Mouse (Mus musculus): ENCODE measurements around the gene Ctc1. TPM values are rescaled to one million over a fixed set of nuclear protein-coding genes. Genes with fewer than 3 reads are reported as not detected.
"Not testable (repeated sequence)": the region's sequence is repeated elsewhere in the genome, so short reads cannot be mapped to it uniquely, and the experiment has no call there.

Ctc1 gene
- polyA plus RNA-seq, 1 experiment from 2014 or later: 76.0 TPM

DNA sequence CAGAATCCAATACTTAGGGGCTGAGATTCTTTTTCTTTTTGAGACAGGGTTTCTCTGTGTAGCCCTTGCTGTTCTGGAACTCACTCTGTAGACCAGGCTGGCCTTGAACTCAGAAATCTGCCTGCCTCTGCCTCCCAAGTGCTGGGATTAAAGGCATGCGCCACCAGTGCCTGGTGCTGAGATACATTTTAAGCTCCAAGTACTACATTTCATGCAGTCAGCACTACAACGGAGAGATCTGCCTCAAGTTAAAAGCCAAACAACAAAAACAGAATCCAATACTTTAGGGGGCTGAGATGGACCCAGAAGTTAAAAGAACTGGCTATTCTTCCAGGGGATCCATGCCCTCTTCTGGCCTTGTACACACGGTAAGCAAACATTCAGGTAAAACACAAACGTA lies 12.9 kb upstream of the Ctc1 start:
- not testable (repeated sequence) for DNase-seq (ENCODE audit: low spot score); H3K27ac ChIP-seq (ENCODE audit: low read depth, low read length); ATAC-seq (ENCODE audit: insufficient read depth, low FRiP score, low TSS enrichment); H3K4me1 ChIP-seq (ENCODE audit: control insufficient read depth, insufficient read depth, low read length); H3K9me3 ChIP-seq (ENCODE audit: control insufficient read depth, low read length); H3K4me2 ChIP-seq (ENCODE audit: low read depth); H3K9ac ChIP-seq (ENCODE audit: low read length); H3K27me3 ChIP-seq (ENCODE audit: control insufficient read depth, insufficient read depth, low read length); H3K4me3 ChIP-seq (ENCODE audit: low read depth, low read length)
- WGBS: 93% methylated on average over 4 of the region's 4 CpGs
- peaks cover 19% of the 10 kb centered on the region for H3K36me3 ChIP-seq (ENCODE audit: control insufficient read depth, insufficient read depth, low read length)

DNA sequence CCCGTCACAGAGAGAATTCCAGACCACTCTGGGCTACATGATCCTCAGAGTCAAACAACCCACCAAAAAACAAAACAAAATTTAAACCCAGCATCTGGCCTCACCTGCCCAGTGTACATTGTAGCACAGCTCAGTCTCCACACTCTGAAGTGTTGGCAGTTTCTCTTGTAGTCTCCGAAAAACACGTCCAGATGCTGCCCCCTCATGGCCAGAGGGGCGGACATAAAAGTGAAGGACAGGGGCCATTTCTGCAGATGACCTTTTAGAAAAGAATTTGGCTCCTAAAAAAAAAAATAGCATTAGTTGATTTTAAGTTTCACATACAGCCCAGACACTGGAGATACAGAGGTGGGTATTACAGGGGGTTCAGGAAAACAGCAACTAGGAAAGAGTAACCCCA lies 12.1 kb upstream of the Ctc1 start:
- peaks cover 18% of the 10 kb centered on the region for H3K36me3 ChIP-seq (ENCODE audit: control insufficient read depth, insufficient read depth, low read length)
- no peak overlapping the region for H3K4me3 ChIP-seq (ENCODE audit: low read depth, low read length)
- no peak overlapping the region for H3K27ac ChIP-seq (ENCODE audit: low read depth, low read length)
- DNase-seq (ENCODE audit: low spot score) (no peak), ATAC-seq (ENCODE audit: insufficient read depth, low FRiP score, low TSS enrichment) (no peak)
- H3K9ac ChIP-seq (ENCODE audit: low read length): no peak overlapping the region
- no peaks in the 10 kb centered on the region for H3K9me3 ChIP-seq (ENCODE audit: control insufficient read depth, low read length)
- peaks cover 4% of the 10 kb centered on the region; the same call in 1 of the 2 replicates for H3K4me1 ChIP-seq (ENCODE audit: control insufficient read depth, insufficient read depth, low read length)
- 76% methylated on average over 4 of the region's 4 CpGs for WGBS
- H3K27me3 ChIP-seq (ENCODE audit: control insufficient read depth, insufficient read depth, low read length): no peaks in the 10 kb centered on the region
- no peak overlapping the region for H3K4me2 ChIP-seq (ENCODE audit: low read depth)

DNA sequence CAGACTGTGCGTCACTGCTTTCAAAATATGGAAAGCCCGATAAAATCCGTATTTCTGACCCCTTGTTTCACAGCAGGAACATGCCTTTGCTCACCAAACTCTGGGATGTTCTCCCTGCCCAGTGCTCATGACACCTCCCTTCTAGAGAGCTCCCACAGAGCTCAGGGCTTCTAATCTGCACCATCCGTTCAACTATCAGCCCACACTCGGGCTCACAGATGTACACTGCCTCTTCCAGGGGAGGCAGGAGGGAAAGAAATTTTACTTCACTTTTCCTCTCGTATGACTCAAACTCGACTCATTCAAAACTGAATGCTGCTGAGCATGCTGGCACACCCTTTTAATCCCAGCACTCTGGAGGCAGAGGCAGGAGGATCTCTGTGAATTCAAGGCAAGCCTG lies 10.5 kb upstream of the Ctc1 start:
- Histone ChIP-seq H3K4me3 (ENCODE audit: low read depth, low read length) (no peak overlapping the region), H3K9ac (ENCODE audit: low read length) (no peak overlapping the region), H3K27me3 (ENCODE audit: control insufficient read depth, insufficient read depth, low read length) (no peaks in the 10 kb centered on the region), H3K36me3 (ENCODE audit: control insufficient read depth, insufficient read depth, low read length) (peaks cover 12% of the 10 kb centered on the region), H3K4me1 (ENCODE audit: control insufficient read depth, insufficient read depth, low read length) (peaks cover 4% of the 10 kb centered on the region; the same call in 1 of the 2 replicates), H3K4me2 (ENCODE audit: low read depth) (no peak overlapping the region), H3K9me3 (ENCODE audit: control insufficient read depth, low read length) (no peaks in the 10 kb centered on the region), H3K27ac (ENCODE audit: low read depth, low read length) (no peak overlapping the region)
- 89% methylated on average over 7 of the region's 7 CpGs for WGBS
- no peak for ATAC-seq (ENCODE audit: insufficient read depth, low FRiP score, low TSS enrichment)
- DNase-seq (ENCODE audit: low spot score): no peak

DNA sequence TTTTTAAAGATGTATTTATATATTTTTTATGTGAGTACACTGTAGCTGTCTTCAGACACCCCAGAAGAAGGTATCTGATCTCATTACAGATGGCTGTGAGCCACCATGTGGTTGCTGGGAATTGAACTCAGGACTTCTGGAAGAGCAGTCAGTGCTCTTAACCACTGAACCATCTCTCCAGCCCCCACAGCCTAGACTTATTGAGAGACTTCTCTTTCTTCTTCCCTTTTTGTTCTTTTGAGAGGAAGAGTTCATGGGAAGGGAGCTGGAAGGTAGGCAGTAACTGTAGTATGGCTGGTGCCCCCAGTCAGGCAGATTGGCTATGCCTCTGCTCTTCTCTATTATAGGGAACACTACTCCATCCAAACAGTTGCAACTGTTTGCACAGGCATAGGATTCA lies 9.1 kb upstream of the Ctc1 start:
- not testable (repeated sequence) for H3K4me3 ChIP-seq (ENCODE audit: low read depth, low read length); H3K9me3 ChIP-seq (ENCODE audit: control insufficient read depth, low read length); H3K27me3 ChIP-seq (ENCODE audit: control insufficient read depth, insufficient read depth, low read length); DNase-seq (ENCODE audit: low spot score); H3K4me2 ChIP-seq (ENCODE audit: low read depth); H3K9ac ChIP-seq (ENCODE audit: low read length); H3K36me3 ChIP-seq (ENCODE audit: control insufficient read depth, insufficient read depth, low read length); ATAC-seq (ENCODE audit: insufficient read depth, low FRiP score, low TSS enrichment); H3K4me1 ChIP-seq (ENCODE audit: control insufficient read depth, insufficient read depth, low read length); H3K27ac ChIP-seq (ENCODE audit: low read depth, low read length)

DNA sequence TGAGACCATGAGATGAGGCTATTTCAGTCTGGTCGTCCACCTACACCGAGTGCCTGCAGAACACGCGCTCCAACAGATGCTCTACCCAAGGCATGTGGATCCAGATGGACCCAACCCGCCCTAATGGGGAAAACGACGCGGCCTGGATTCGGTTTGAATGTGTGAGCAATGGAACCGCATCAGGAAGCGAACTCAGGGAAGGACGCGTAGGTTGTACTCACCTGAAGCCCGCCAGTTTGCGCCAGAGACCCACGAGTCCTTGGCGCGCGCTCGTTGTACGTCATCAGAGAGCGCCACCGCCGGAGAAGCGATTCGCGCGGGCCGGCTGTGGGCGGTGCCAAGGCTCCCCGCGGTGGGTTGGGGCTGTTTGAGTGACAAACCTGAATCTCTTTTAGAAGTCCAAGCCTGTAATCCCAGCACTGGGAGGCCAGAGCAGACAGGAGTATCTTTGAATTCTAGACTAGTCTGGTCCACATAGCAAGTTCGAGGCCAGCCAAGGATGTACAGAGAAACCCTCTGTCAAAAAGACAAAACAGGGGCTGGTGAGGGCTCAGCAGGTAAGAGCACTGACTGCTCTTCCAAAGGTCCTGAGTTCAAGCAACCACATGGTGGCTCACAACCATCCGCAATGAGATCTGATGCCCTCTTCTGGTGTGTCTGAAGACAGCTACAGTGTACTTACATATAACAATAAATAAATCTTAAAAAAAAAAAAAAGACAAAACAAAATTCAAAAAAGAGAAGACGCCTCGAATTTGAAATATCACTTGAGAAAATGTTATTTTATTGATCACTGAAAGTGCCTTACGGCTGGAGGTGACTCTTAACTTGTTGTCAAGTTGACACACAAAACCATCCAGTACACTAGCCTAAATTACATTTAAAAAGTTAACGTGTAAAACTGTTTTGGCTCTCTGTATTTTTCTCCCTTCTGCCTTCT lies 7.3 kb upstream of the Ctc1 start, which contains the start of gene Pfas:
Pfas (minus strand) TSS at position 279 of the 940 bp plus-strand sequence.
- Histone ChIP-seq H3K4me3 (ENCODE audit: low read depth, low read length) (peak within 1 kb of the TSS; percentile 71), H3K36me3 (ENCODE audit: control insufficient read depth, insufficient read depth, low read length) (no peaks in the 10 kb centered on the region), H3K4me2 (ENCODE audit: low read depth) (peak within 1 kb of the TSS; percentile 47), H3K27me3 (ENCODE audit: control insufficient read depth, insufficient read depth, low read length) (no peaks in the 10 kb centered on the region), H3K9ac (ENCODE audit: low read length) (peak within 1 kb of the TSS; percentile 70), H3K27ac (ENCODE audit: low read depth, low read length) (no peak within 1 kb of the TSS), H3K9me3 (ENCODE audit: control insufficient read depth, low read length) (no peaks in the 10 kb centered on the region), H3K4me1 (ENCODE audit: control insufficient read depth, insufficient read depth, low read length) (peaks cover 8% of the 10 kb centered on the region; the same call in 1 of the 2 replicates)
- DNase-seq (ENCODE audit: low spot score): peak; percentile 95
- whole genome bisulfite sequencing: 9% methylated on average over 38 of the region's 38 CpGs
- ATAC-seq (ENCODE audit: insufficient read depth, low FRiP score, low TSS enrichment): peak; percentile 68; the same call in 1 of the 2 replicates

DNA sequence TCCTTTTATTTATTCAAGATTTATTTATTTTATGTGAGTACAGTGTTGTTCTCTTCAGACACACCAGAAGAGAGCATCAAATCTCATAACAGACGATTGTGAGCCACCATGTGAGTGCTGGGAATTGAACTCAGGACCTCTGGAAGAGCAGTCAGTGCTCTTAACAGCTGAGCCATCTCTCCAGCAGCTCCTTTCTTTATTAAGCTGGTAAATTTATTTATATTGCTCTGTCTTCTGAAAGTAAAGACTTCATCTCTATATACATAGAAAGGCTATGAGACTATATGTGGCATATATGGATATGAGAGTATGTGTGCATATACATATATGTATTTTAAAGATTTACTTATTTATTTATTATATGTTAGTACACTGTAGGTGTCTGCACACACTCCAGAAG lies 6.2 kb upstream of the Ctc1 start:
- WGBS: 100% methylated on average over 1 of the region's 1 CpGs
- no peaks in the 10 kb centered on the region for H3K36me3 ChIP-seq (ENCODE audit: control insufficient read depth, insufficient read depth, low read length)
- no peak for ATAC-seq (ENCODE audit: insufficient read depth, low FRiP score, low TSS enrichment)

DNA sequence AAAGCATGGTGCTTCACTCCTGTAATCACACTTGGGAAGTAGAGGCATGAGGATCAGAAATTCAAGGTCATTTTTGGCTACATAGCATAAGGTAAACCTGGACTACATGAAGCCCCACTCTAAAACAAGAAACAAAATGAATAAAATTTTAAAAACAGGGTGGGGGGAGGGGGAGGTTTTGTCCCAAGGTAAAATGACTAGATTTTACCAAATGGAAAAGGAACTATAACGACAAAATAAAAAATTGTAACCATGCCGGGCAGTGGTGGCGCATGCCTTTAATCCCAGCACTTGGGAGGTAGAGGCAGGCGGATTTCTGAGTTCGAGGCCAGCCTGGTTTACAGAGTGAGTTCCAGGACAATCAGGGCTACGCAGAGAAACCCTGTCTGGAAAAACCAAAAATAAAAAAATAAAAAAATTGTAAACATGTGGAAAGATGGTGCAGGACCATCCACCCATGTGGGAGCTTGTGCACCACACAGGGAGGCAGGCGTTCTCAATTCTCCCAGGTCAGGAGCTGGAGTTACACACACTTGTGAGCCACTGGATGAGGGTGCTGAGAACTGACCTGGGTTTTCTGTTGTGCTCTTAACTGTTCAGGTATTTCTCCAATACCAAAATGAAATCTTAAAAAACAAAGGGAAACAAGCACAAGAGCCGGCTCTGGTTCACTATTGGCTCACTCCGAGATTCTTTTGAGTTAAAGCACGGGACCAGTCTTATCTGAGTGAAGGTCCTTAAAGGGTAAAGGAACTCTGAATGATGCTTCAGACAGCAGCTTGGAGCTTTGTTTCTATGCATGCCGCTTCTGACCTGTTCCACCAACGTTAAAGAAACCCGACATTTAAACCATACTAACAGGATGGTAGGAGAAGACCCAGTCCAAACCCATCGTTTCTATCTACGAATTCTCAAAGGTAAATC lies 5.0 kb upstream of the Ctc1 start:
- peaks cover 8% of the 10 kb centered on the region; the same call in 1 of the 2 replicates for H3K4me1 ChIP-seq (ENCODE audit: control insufficient read depth, insufficient read depth, low read length)
- no peak for DNase-seq (ENCODE audit: low spot score)
- H3K27me3 ChIP-seq (ENCODE audit: control insufficient read depth, insufficient read depth, low read length): no peaks in the 10 kb centered on the region
- no peak overlapping the region for H3K4me3 ChIP-seq (ENCODE audit: low read depth, low read length)
- H3K9ac ChIP-seq (ENCODE audit: low read length): no peak overlapping the region
- H3K4me2 ChIP-seq (ENCODE audit: low read depth): no peak overlapping the region
- 91% methylated on average over 15 of the region's 15 CpGs for WGBS
- H3K27ac ChIP-seq (ENCODE audit: low read depth, low read length): no peak overlapping the region
- no peak for ATAC-seq (ENCODE audit: insufficient read depth, low FRiP score, low TSS enrichment)
- no peaks in the 10 kb centered on the region for H3K9me3 ChIP-seq (ENCODE audit: control insufficient read depth, low read length)
- no peaks in the 10 kb centered on the region for H3K36me3 ChIP-seq (ENCODE audit: control insufficient read depth, insufficient read depth, low read length)

More for the DNA sequence above, 6.2 kb upstream of the Ctc1 start:
- H3K9me3 ChIP-seq (ENCODE audit: control insufficient read depth, low read length): no peaks in the 10 kb centered on the region
- H3K27me3 ChIP-seq (ENCODE audit: control insufficient read depth, insufficient read depth, low read length): no peaks in the 10 kb centered on the region
- no peak overlapping the region for H3K4me2 ChIP-seq (ENCODE audit: low read depth)
- H3K4me3 ChIP-seq (ENCODE audit: low read depth, low read length): no peak overlapping the region
- H3K4me1 ChIP-seq (ENCODE audit: control insufficient read depth, insufficient read depth, low read length): peaks cover 8% of the 10 kb centered on the region; the same call in 1 of the 2 replicates
- H3K27ac ChIP-seq (ENCODE audit: low read depth, low read length): no peak overlapping the region
- no peak for DNase-seq (ENCODE audit: low spot score)
- H3K9ac ChIP-seq (ENCODE audit: low read length): no peak overlapping the region

DNA sequence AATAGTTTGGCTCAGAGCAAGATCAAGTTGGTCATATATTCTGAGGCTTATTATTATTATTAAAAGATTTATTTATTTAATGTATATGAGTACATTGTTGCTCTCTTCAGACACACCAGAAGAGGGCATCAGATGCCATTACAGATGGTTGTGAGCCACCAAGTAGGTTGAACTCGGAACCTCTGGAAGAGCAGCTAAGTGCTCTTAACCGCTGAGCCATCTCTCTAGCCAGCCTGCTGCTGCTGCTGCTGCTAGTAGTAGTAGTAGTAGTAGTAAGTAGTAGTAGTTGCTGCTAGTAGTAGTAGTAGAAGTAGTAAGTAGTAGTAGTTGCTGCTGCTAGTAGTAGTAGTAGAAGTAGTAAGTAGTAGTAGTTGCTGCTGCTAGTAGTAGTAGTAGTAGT lies 4.3 kb upstream of the Ctc1 start:
- H3K36me3 ChIP-seq (ENCODE audit: control insufficient read depth, insufficient read depth, low read length); H3K27me3 ChIP-seq (ENCODE audit: control insufficient read depth, insufficient read depth, low read length); H3K27ac ChIP-seq (ENCODE audit: low read depth, low read length); H3K9ac ChIP-seq (ENCODE audit: low read length); H3K9me3 ChIP-seq (ENCODE audit: control insufficient read depth, low read length); H3K4me1 ChIP-seq (ENCODE audit: control insufficient read depth, insufficient read depth, low read length); ATAC-seq (ENCODE audit: insufficient read depth, low FRiP score, low TSS enrichment); DNase-seq (ENCODE audit: low spot score): not testable (repeated sequence)
- Histone ChIP-seq H3K4me2 (ENCODE audit: low read depth) (peak overlapping the region; percentile 70), H3K4me3 (ENCODE audit: low read depth, low read length) (peak overlapping the region; percentile 52)
- 76% methylated on average over 2 of the region's 2 CpGs for WGBS

Data from neural tube, embryonic 11.5 days (tissue).